Mouse (Mus musculus): ENCODE data around the gene Dpy30. TPM values are rescaled to one million over a fixed set of nuclear protein-coding genes. Genes with fewer than 3 reads are reported as not detected.
"Not testable (repeated sequence)": the region's sequence is repeated elsewhere in the genome, so short reads cannot be mapped to it uniquely, and the experiment has no call there.

Dpy30 gene
- polyA plus RNA-seq (2011; ENCODE audit: insufficient read length, low read depth, missing spikeins) = 62.6 and 66.2 TPM in 2 replicates

- Histone ChIP-seq H3K4me1 (ENCODE audit: control insufficient read depth, insufficient read depth, low read length) (no peaks in the 10 kb centered on the region), H3K27ac (ENCODE audit: insufficient read depth, low read length) (no peak within 1 kb of the TSS)
- TF ChIP-seq POLR2A (IDR thresholded peaks at IDR 0.05; ENCODE audit: low read depth, low read length) (no peak), CTCF (IDR thresholded peaks at IDR 0.05; ENCODE audit: borderline replicate concordance, insufficient read depth, low read length) (no peak)
Measured at GRCm38 (mm10) chr17:74323844-74324243, at the start of gene Dpy30. Dpy30 (minus strand) TSS chr17:74323944.

GRCm38 (mm10) chr17:74363592-74363991, 39.8 kb upstream of the Dpy30 start:
- TF ChIP-seq CTCF (IDR thresholded peaks at IDR 0.05; ENCODE audit: borderline replicate concordance, insufficient read depth, low read length) = no peak
- TF ChIP-seq POLR2A (IDR thresholded peaks at IDR 0.05; ENCODE audit: low read depth, low read length) = no peak
- no peak overlapping the region for H3K4me3 ChIP-seq (ENCODE audit: insufficient read depth, low read length)
- no peak overlapping the region for H3K27ac ChIP-seq (ENCODE audit: insufficient read depth, low read length)
- no peaks in the 10 kb centered on the region for H3K4me1 ChIP-seq (ENCODE audit: control insufficient read depth, insufficient read depth, low read length)

More at GRCm38 (mm10) chr17:74323844-74324243, at the start of gene Dpy30:
- no peak within 1 kb of the TSS for H3K4me3 ChIP-seq (ENCODE audit: insufficient read depth, low read length)

- H3K4me1 ChIP-seq (ENCODE audit: control insufficient read depth, insufficient read depth, low read length) = peaks cover 2% of the 10 kb centered on the region; the same call in 1 of the 2 replicates
- TF ChIP-seq POLR2A (IDR thresholded peaks at IDR 0.05; ENCODE audit: low read depth, low read length) = no peak
- TF ChIP-seq CTCF (IDR thresholded peaks at IDR 0.05; ENCODE audit: borderline replicate concordance, insufficient read depth, low read length) = no peak
- H3K27ac ChIP-seq (ENCODE audit: insufficient read depth, low read length) = no peak overlapping the region
- no peak overlapping the region for H3K4me3 ChIP-seq (ENCODE audit: insufficient read depth, low read length)
Measured at GRCm38 (mm10) chr17:74341151-74341550, 17.4 kb upstream of the Dpy30 start.

- H3K4me3 ChIP-seq (ENCODE audit: insufficient read depth, low read length) = peak within 1 kb of the TSS; percentile 94
- peak; percentile 68 for TF ChIP-seq POLR2A (IDR thresholded peaks at IDR 0.05; ENCODE audit: low read depth, low read length)
- no peak for TF ChIP-seq CTCF (IDR thresholded peaks at IDR 0.05; ENCODE audit: borderline replicate concordance, insufficient read depth, low read length)
- peak within 1 kb of the TSS; percentile 32 for H3K27ac ChIP-seq (ENCODE audit: insufficient read depth, low read length)
- H3K4me1 ChIP-seq (ENCODE audit: control insufficient read depth, insufficient read depth, low read length) = peaks cover 2% of the 10 kb centered on the region; the same call in 1 of the 2 replicates
Measured at GRCm38 (mm10) chr17:74338937-74339804, 15.4 kb upstream of the Dpy30 start, which contains the start of gene Spast. Spast (plus strand) TSS chr17:74338987.

GRCm38 (mm10) chr17:74338225-74338931, 14.6 kb upstream of the Dpy30 start:
- Histone ChIP-seq H3K4me3 (ENCODE audit: insufficient read depth, low read length) (peak overlapping the region; percentile 40), H3K27ac (ENCODE audit: insufficient read depth, low read length) (peak overlapping the region; percentile 22; the same call in 1 of the 2 replicates)
- TF ChIP-seq POLR2A (IDR thresholded peaks at IDR 0.05; ENCODE audit: low read depth, low read length) = peak; percentile 89
- TF ChIP-seq CTCF (IDR thresholded peaks at IDR 0.05; ENCODE audit: borderline replicate concordance, insufficient read depth, low read length) = no peak

GRCm38 (mm10) chr17:74331049-74331676, 7.4 kb upstream of the Dpy30 start:
- Histone ChIP-seq H3K4me1 (ENCODE audit: control insufficient read depth, insufficient read depth, low read length) (no peaks in the 10 kb centered on the region), H3K4me3 (ENCODE audit: insufficient read depth, low read length) (no peak overlapping the region), H3K27ac (ENCODE audit: insufficient read depth, low read length) (no peak overlapping the region)
- no peak for TF ChIP-seq CTCF (IDR thresholded peaks at IDR 0.05; ENCODE audit: borderline replicate concordance, insufficient read depth, low read length)
- no peak for TF ChIP-seq POLR2A (IDR thresholded peaks at IDR 0.05; ENCODE audit: low read depth, low read length)

More at GRCm38 (mm10) chr17:74338225-74338931, 14.6 kb upstream of the Dpy30 start:
- H3K4me1 ChIP-seq (ENCODE audit: control insufficient read depth, insufficient read depth, low read length) = peaks cover 2% of the 10 kb centered on the region; the same call in 1 of the 2 replicates

- TF ChIP-seq CTCF (IDR thresholded peaks at IDR 0.05; ENCODE audit: borderline replicate concordance, insufficient read depth, low read length) = peak; percentile 34; the same call in 1 of the 2 replicates
- not testable (repeated sequence) for H3K27ac ChIP-seq (ENCODE audit: insufficient read depth, low read length)
Measured at GRCm38 (mm10) chr17:74328146-74328545, 4.4 kb upstream of the Dpy30 start.

GRCm38 (mm10) chr17:74327195-74327594, 3.5 kb upstream of the Dpy30 start:
- not testable (repeated sequence) for H3K4me1 ChIP-seq (ENCODE audit: control insufficient read depth, insufficient read depth, low read length); H3K27ac ChIP-seq (ENCODE audit: insufficient read depth, low read length); H3K4me3 ChIP-seq (ENCODE audit: insufficient read depth, low read length)

More at GRCm38 (mm10) chr17:74328146-74328545, 4.4 kb upstream of the Dpy30 start:
- H3K4me1 ChIP-seq (ENCODE audit: control insufficient read depth, insufficient read depth, low read length); H3K4me3 ChIP-seq (ENCODE audit: insufficient read depth, low read length): not testable (repeated sequence)

- H3K27ac ChIP-seq (ENCODE audit: insufficient read depth, low read length) = no peak overlapping the region
- no peaks in the 10 kb centered on the region for H3K4me1 ChIP-seq (ENCODE audit: control insufficient read depth, insufficient read depth, low read length)
- no peak overlapping the region for H3K4me3 ChIP-seq (ENCODE audit: insufficient read depth, low read length)
- no peak for TF ChIP-seq CTCF (IDR thresholded peaks at IDR 0.05; ENCODE audit: borderline replicate concordance, insufficient read depth, low read length)
- no peak for TF ChIP-seq POLR2A (IDR thresholded peaks at IDR 0.05; ENCODE audit: low read depth, low read length)
Measured at GRCm38 (mm10) chr17:74322400-74323054, 1.2 kb downstream of the Dpy30 start.
